Mouse (Mus musculus) midbrain, embryonic 15.5 days (tissue): ENCODE measurements at regions not wholly inside any gene's neighbourhood (a gene's known extent, or its start where the extent isn't known, plus 50 kb on each side); places are given as distances from the start of the nearest gene placed in this dataset.

ENCODE experiments used
- ATAC-seq: fragments of 200-750 bp; cut with Nextera tagmentation; replicated peaks from 2 replicates; pipeline ENCODE4 v1.8.0; 2017; ENCODE audit warnings: moderate TSS enrichment
- H3K27ac ChIP-seq: fragments of 300-500 bp; sonication (generic); 2 replicates; pipeline ENCODE4 v1.5.1; 2015; ENCODE audit warnings: mild to moderate bottlenecking, inconsistent platforms
- H3K27me3 ChIP-seq: fragments of 300-500 bp; sonication (generic); replicated peaks from 2 replicates; pipeline ENCODE4 v1.6.1; 2015; ENCODE audit warnings: inconsistent platforms
- H3K36me3 ChIP-seq: fragments of 300-500 bp; sonication (generic); replicated peaks from 2 replicates; pipeline ENCODE4 v1.6.1; 2015; ENCODE audit warnings: inconsistent platforms
- H3K4me1 ChIP-seq: fragments of 300-500 bp; sonication (generic); 2 replicates; pipeline ENCODE4 v1.6.1; 2015; ENCODE audit warnings: inconsistent platforms
- H3K4me2 ChIP-seq: fragments of 300-500 bp; sonication (generic); 2 replicates; pipeline ENCODE4 v1.6.1; 2015; ENCODE audit warnings: inconsistent platforms, mild to moderate bottlenecking, moderate library complexity
- H3K4me3 ChIP-seq: fragments of 300-500 bp; sonication (generic); 2 replicates; pipeline ENCODE4 v1.5.1; 2015; ENCODE audit warnings: mild to moderate bottlenecking, inconsistent platforms
- H3K9ac ChIP-seq: fragments of 300-500 bp; sonication (generic); 2 replicates; pipeline ENCODE4 v1.6.1; 2015; ENCODE audit warnings: mild to moderate bottlenecking, inconsistent platforms
- H3K9me3 ChIP-seq: fragments of 300-500 bp; sonication (generic); 2 replicates; pipeline ENCODE4 v1.6.1; 2016; ENCODE audit warnings: inconsistent platforms
- WGBS: fragments of 180-500 bp; shearing (Covaris S2); methylation state at CpG from one replicate; pipeline ENCODE4 v1.1.7; 2015; ENCODE audit warnings: mixed read lengths; 5-methylcytosine and 5-hydroxymethylcytosine counted together

GRCm38 (mm10) chr13:48717036-48717435 lies 54.2 kb downstream of the Barx1 start:
- Histone ChIP-seq H3K4me1 (no peaks in the 10 kb centered on the region), H3K27me3 (no peaks in the 10 kb centered on the region), H3K4me2 (no peak overlapping the region), H3K9me3 (no peaks in the 10 kb centered on the region), H3K4me3 (no peak overlapping the region), H3K27ac (no peak overlapping the region), H3K9ac (no peak overlapping the region), H3K36me3 (no peaks in the 10 kb centered on the region)
- 60% methylated on average over 16 of the region's 16 CpGs for WGBS
- ATAC-seq, result no peak

GRCm38 (mm10) chr13:48717451-48717850 lies 54.7 kb downstream of the Barx1 start:
- no peak overlapping the region for H3K4me2 ChIP-seq
- H3K4me3 ChIP-seq, result no peak overlapping the region
- H3K4me1 ChIP-seq, result no peaks in the 10 kb centered on the region
- no peak overlapping the region for H3K9ac ChIP-seq
- no peak for ATAC-seq
- H3K9me3 ChIP-seq, result no peaks in the 10 kb centered on the region
- no peaks in the 10 kb centered on the region for H3K36me3 ChIP-seq
- no peak overlapping the region for H3K27ac ChIP-seq
- no peaks in the 10 kb centered on the region for H3K27me3 ChIP-seq
- 72% methylated on average over 10 of the region's 10 CpGs for WGBS

GRCm38 (mm10) chr13:48723676-48724075 lies 60.9 kb downstream of the Barx1 start:
- H3K4me3 ChIP-seq, result no peak overlapping the region
- no peaks in the 10 kb centered on the region for H3K4me1 ChIP-seq
- H3K36me3 ChIP-seq, result no peaks in the 10 kb centered on the region
- peaks cover 3% of the 10 kb centered on the region; the same call in 1 of the 2 replicates for H3K27me3 ChIP-seq
- H3K9ac ChIP-seq, result no peak overlapping the region
- H3K9me3 ChIP-seq, result no peaks in the 10 kb centered on the region
- WGBS, result 6% methylated on average over 8 of the region's 8 CpGs
- H3K27ac ChIP-seq, result no peak overlapping the region
- no peak overlapping the region for H3K4me2 ChIP-seq
- ATAC-seq, result no peak

- no peak overlapping the region for H3K9ac ChIP-seq
- H3K9me3 ChIP-seq, result no peaks in the 10 kb centered on the region
- 45% methylated on average over 4 of the region's 4 CpGs for WGBS
- peaks cover 8% of the 10 kb centered on the region for H3K4me1 ChIP-seq
- H3K36me3 ChIP-seq, result no peaks in the 10 kb centered on the region
- H3K27ac ChIP-seq, result no peak overlapping the region
- no peak overlapping the region for H3K4me2 ChIP-seq
- H3K4me3 ChIP-seq, result no peak overlapping the region
- no peak for ATAC-seq
- H3K27me3 ChIP-seq, result peaks cover 27% of the 10 kb centered on the region
These were observed 63.6 kb downstream of the Barx1 start for GRCm38 (mm10) chr13:48726430-48726829.

- Histone ChIP-seq H3K36me3 (no peaks in the 10 kb centered on the region), H3K27me3 (peaks cover 45% of the 10 kb centered on the region), H3K9ac (no peak overlapping the region), H3K27ac (no peak overlapping the region), H3K4me1 (peaks cover 18% of the 10 kb centered on the region), H3K9me3 (no peaks in the 10 kb centered on the region), H3K4me3 (peak overlapping the region; percentile 33), H3K4me2 (peak overlapping the region; percentile 57)
- peak; percentile 34 for ATAC-seq
- 3% methylated on average over 45 of the region's 51 CpGs for WGBS
These were observed 68.5 kb downstream of the Barx1 start for GRCm38 (mm10) chr13:48731046-48731996.

GRCm38 (mm10) chr13:48732168-48732841 lies 69.5 kb downstream of the Barx1 start:
- Histone ChIP-seq H3K4me2 (peak overlapping the region; percentile 26), H3K27ac (no peak overlapping the region), H3K9ac (no peak overlapping the region), H3K9me3 (no peaks in the 10 kb centered on the region), H3K27me3 (peaks cover 45% of the 10 kb centered on the region), H3K4me1 (peaks cover 18% of the 10 kb centered on the region), H3K4me3 (no peak overlapping the region), H3K36me3 (no peaks in the 10 kb centered on the region)
- WGBS, result 3% methylated on average over 29 of the region's 29 CpGs
- ATAC-seq, result no peak

GRCm38 (mm10) chr13:48734985-48735384 lies 72.2 kb downstream of the Barx1 start:
- Histone ChIP-seq H3K4me2 (no peak overlapping the region), H3K27me3 (peaks cover 33% of the 10 kb centered on the region), H3K4me1 (peaks cover 16% of the 10 kb centered on the region), H3K9ac (no peak overlapping the region), H3K4me3 (no peak overlapping the region), H3K36me3 (no peaks in the 10 kb centered on the region), H3K9me3 (no peaks in the 10 kb centered on the region), H3K27ac (no peak overlapping the region)
- ATAC-seq, result no peak
- WGBS, result 82% methylated on average over 9 of the region's 9 CpGs

GRCm38 (mm10) chr13:48745566-48745965 lies 82.8 kb downstream of the Barx1 start:
- WGBS, result 54% methylated on average over 5 of the region's 5 CpGs
- no peak overlapping the region for H3K4me2 ChIP-seq
- H3K4me3 ChIP-seq, result no peak overlapping the region
- no peaks in the 10 kb centered on the region for H3K4me1 ChIP-seq
- ATAC-seq, result no peak
- no peaks in the 10 kb centered on the region for H3K36me3 ChIP-seq
- H3K27me3 ChIP-seq, result no peaks in the 10 kb centered on the region
- H3K9me3 ChIP-seq, result no peaks in the 10 kb centered on the region
- H3K9ac ChIP-seq, result no peak overlapping the region
- no peak overlapping the region for H3K27ac ChIP-seq

- no peak overlapping the region for H3K27ac ChIP-seq
- H3K9ac ChIP-seq, result no peak overlapping the region
- ATAC-seq, result no peak
- H3K4me2 ChIP-seq, result no peak overlapping the region
- 63% methylated on average over 7 of the region's 7 CpGs for WGBS
- H3K4me3 ChIP-seq, result no peak overlapping the region
- H3K9me3 ChIP-seq, result no peaks in the 10 kb centered on the region
- H3K36me3 ChIP-seq, result no peaks in the 10 kb centered on the region
- H3K27me3 ChIP-seq, result no peaks in the 10 kb centered on the region
- no peaks in the 10 kb centered on the region for H3K4me1 ChIP-seq
These were observed 83.5 kb downstream of the Barx1 start for GRCm38 (mm10) chr13:48746301-48746700.
